Mouse (Mus musculus) cerebellum, adult 2 months (tissue): ENCODE results near the gene Col27a1.

ENCODE experiments used
- CTCF ChIP-seq: fragments of 200-500 bp; IDR thresholded peaks from 2 replicates; pipeline ENCODE4 v1.5.1; 2011; ENCODE audit warnings: low read depth, mild to moderate bottlenecking, control low read depth, low read length, moderate library complexity, borderline replicate concordance; ENCODE audit not compliant: insufficient read depth
- POLR2A ChIP-seq: fragments of 200-500 bp; IDR thresholded peaks from 2 replicates; pipeline ENCODE4 v1.6.1; 2011; ENCODE audit warnings: low read length, control low read depth, borderline replicate concordance; ENCODE audit not compliant: insufficient read depth

GRCm38 (mm10) chr4:63267586-63267985 is 53.8 kb downstream of the Col27a1 start:
- TF ChIP-seq CTCF, result no peak
- TF ChIP-seq POLR2A, result no peak
